26 mouse cellular contexts compared by ENCODE assay signal in genomic region chr12:102296361-102296760, GRCm38 (mm10). TPM values are rescaled to one million over a fixed set of nuclear protein-coding genes. Genes with fewer than 3 reads are reported as not detected.
DNase-seq lines count a peak whose midpoint lies in the region; ATAC-seq and TF ChIP-seq lines count a peak whose summit lies in the region.
"Had no signal": no experiment of that assay in that cellular context is flagged by ENCODE, and none has a peak within 500 bp of the region (broad histone marks: within the 10 kb centered on the region; RNA-seq: fewer than 3 reads in every experiment).

No protein-coding gene starts in this region.

- DNase-seq in heart, adult 11 months: peak; percentile 80
- no peak for DNase-seq in heart, adult 18-20 months
- DNase-seq in lung, postnatal 4 days: no peak
- DNase-seq in kidney, adult 2 months: no peak
- DNase-seq: adrenal gland, postnatal 10 days; adrenal gland, postnatal 36 days; cerebellum, adult 11 months; cerebellum, adult 2 months; cerebellum, adult 9-11 months; cerebellum, postnatal 25 days; forebrain, postnatal 0 days; gastrocnemius, adult 2 months; gastrocnemius, postnatal 14 days; heart, postnatal 14 days; heart, postnatal 4 days had no signal

- H3K27ac ChIP-seq in lung, embryonic 15.5 days: peak overlapping the region; percentile 5; the same call in 1 of the 2 replicates
- peak overlapping the region; percentile 57 for H3K27ac ChIP-seq in bone marrow macrophage, adult 2 months (ENCODE audit: insufficient read depth, low read depth, low read length)
- no peak overlapping the region for H3K27ac ChIP-seq in kidney, adult 2 months (ENCODE audit: insufficient read depth, low read depth, low read length)
- H3K27ac ChIP-seq: embryonic facial prominence, embryonic 12.5 days; embryonic facial prominence, embryonic 15.5 days; heart, embryonic 13.5 days; hindbrain, embryonic 14.5 days; hindbrain, postnatal 0 days had no signal

- no peak overlapping the region for H3K9ac ChIP-seq in lung, embryonic 15.5 days
- H3K9ac ChIP-seq: embryonic facial prominence, embryonic 12.5 days; embryonic facial prominence, embryonic 15.5 days; forebrain, postnatal 0 days; heart, embryonic 13.5 days; hindbrain, embryonic 14.5 days had no signal

- H3K4me3 ChIP-seq in lung, embryonic 15.5 days: no peak overlapping the region
- no peak overlapping the region for H3K4me3 ChIP-seq in bone marrow macrophage, adult 2 months (ENCODE audit: insufficient read depth, low read length)
- H3K4me3 ChIP-seq in kidney, adult 2 months (ENCODE audit: insufficient read depth, low read depth, low read length): no peak overlapping the region
- H3K4me3 ChIP-seq: embryonic facial prominence, embryonic 12.5 days; embryonic facial prominence, embryonic 15.5 days; gastrocnemius, adult 2 months; heart, embryonic 13.5 days had no signal

- H3K4me2 ChIP-seq in lung, embryonic 15.5 days: no peak overlapping the region
- H3K4me2 ChIP-seq: embryonic facial prominence, embryonic 12.5 days; embryonic facial prominence, embryonic 15.5 days; heart, embryonic 13.5 days; hindbrain, embryonic 14.5 days had no signal

- no peaks in the 10 kb centered on the region for H3K27me3 ChIP-seq in lung, embryonic 15.5 days
- no peaks in the 10 kb centered on the region for H3K27me3 ChIP-seq in kidney, adult 2 months (replicated peaks; ENCODE audit: control insufficient read depth, insufficient read depth, low read length)
- H3K27me3 ChIP-seq: CH12.LX; embryonic facial prominence, embryonic 12.5 days; embryonic facial prominence, embryonic 15.5 days; heart, embryonic 13.5 days; Patski had no signal

- H3K9me3 ChIP-seq in lung, embryonic 15.5 days: no peaks in the 10 kb centered on the region
- H3K9me3 ChIP-seq: embryonic facial prominence, embryonic 12.5 days; embryonic facial prominence, embryonic 15.5 days; G1E; heart, embryonic 13.5 days had no signal

- TF ChIP-seq POLR2A in bone marrow macrophage, adult 2 months (IDR thresholded peaks at IDR 0.05; ENCODE audit: borderline replicate concordance, low read depth, low read length): no peak
- TF ChIP-seq POLR2A in kidney, adult 2 months (IDR thresholded peaks at IDR 0.05; ENCODE audit: low read depth, low read length): no peak

- H3K36me3 ChIP-seq in lung, embryonic 15.5 days: no peaks in the 10 kb centered on the region
- no peaks in the 10 kb centered on the region for H3K36me3 ChIP-seq in kidney, adult 2 months (ENCODE audit: control insufficient read depth, insufficient read depth, low read length)
- H3K36me3 ChIP-seq: embryonic facial prominence, embryonic 12.5 days; embryonic facial prominence, embryonic 15.5 days; G1E; heart, embryonic 13.5 days had no signal

- 69% methylated on average over 1 of the region's 1 CpGs for WGBS in lung, embryonic 15.5 days
- 95% methylated on average over 1 of the region's 1 CpGs for WGBS in kidney, adult 2 months

- no peak for TF ChIP-seq CTCF in bone marrow macrophage, adult 2 months (IDR thresholded peaks at IDR 0.05; ENCODE audit: low read depth, low read length)
- TF ChIP-seq CTCF in kidney, adult 2 months (conservative IDR thresholded peaks at IDR 0.05; ENCODE audit: insufficient read depth, insufficient read length, low read depth, low read length): no peak

- H3K4me1 ChIP-seq in lung, embryonic 15.5 days: peaks cover 63% of the 10 kb centered on the region
- peaks cover 68% of the 10 kb centered on the region for H3K4me1 ChIP-seq in bone marrow macrophage, adult 2 months (ENCODE audit: control insufficient read depth, insufficient read depth, low read length)
- H3K4me1 ChIP-seq in kidney, adult 2 months (ENCODE audit: control insufficient read depth, insufficient read depth, low read length): 0 out of 2 replicates have a peak, but pooled peaks cover 16% of the 10 kb centered on the region

- no peak for ATAC-seq in lung, embryonic 15.5 days (ENCODE audit: borderline replicate concordance, extremely low read depth, low FRiP score, low TSS enrichment)
- ATAC-seq: forebrain, embryonic 14.5 days; forebrain, postnatal 0 days; Patski had no signal

RNA-seq across cellular contexts. Expression of gene Rin3, which starts 13.5 kb away (rescaled TPM):
- 10 to 100 TPM; 28.3 to 29.5 TPM for total RNA-seq in heart, adult 18-20 months (2021)
- 12.7 and 14.2 TPM in 2 replicates for polyA plus RNA-seq in lung, embryonic 15.5 days (2015; fragmentation: Nextera tagmentation; extraction: Ambion mirVana)
- polyA plus RNA-seq in bone marrow macrophage, adult 2 months (2012; ENCODE audit: insufficient read depth, insufficient read length, missing spikeins): 31.8 and 39.5 TPM in 2 replicates
- polyA plus RNA-seq in kidney, adult 2 months (2012; rRNA removed): 11.6 and 15.4 TPM in 2 replicates
